Mouse (Mus musculus): ENCODE results near the gene Acoxl. TPM values are rescaled to one million over a fixed set of nuclear protein-coding genes. Genes with fewer than 3 reads are reported as not detected.

Acoxl gene
- polyA plus RNA-seq, 1 experiment from 2014 or later, result 0.11 TPM

DNA sequence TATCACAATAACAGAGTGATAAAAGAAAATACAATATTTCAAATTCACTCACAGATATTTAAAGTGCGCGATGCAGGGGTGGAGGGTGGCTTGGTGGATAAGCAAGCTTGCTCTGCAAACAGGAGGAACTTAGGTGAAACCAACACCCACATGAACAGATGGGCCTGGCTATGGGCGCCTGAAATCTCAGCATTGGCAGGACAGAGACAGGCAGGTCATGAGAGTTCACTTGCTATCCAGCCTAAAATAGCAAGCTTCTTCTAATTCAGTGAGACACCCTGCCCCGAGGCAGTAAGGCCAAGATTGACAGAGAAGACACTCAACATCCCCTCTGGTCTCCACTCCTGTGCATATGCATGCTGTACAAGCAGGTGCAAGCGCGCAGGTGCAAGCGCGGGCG lies 263.4 kb downstream of the Acoxl start:
- Histone ChIP-seq H3K9ac (ENCODE audit: low read depth, low read length) (no peak overlapping the region), H3K4me1 (ENCODE audit: control insufficient read depth, insufficient read depth, low read length) (0 out of 2 replicates have a peak, but pooled peaks cover 6% of the 10 kb centered on the region), H3K27ac (ENCODE audit: low read depth, low read length) (no peak overlapping the region), H3K27me3 (ENCODE audit: control insufficient read depth, insufficient read depth, low read length) (no peaks in the 10 kb centered on the region; the same call in 1 of the 2 replicates), H3K4me2 (no peak overlapping the region), H3K9me3 (replicated peaks; ENCODE audit: control insufficient read depth, low read length) (no peaks in the 10 kb centered on the region), H3K36me3 (ENCODE audit: control insufficient read depth, insufficient read depth, low read length) (no peaks in the 10 kb centered on the region), H3K4me3 (ENCODE audit: low read depth, low read length) (no peak overlapping the region)
- ATAC-seq (replicated peaks; ENCODE audit: insufficient number of reproducible peaks, low FRiP score, low TSS enrichment), result no peak
- 81% methylated on average over 9 of the region's 9 CpGs for WGBS (ENCODE audit: insufficient replicate concordance)

- 38% methylated on average over 5 of the region's 5 CpGs for WGBS (ENCODE audit: insufficient replicate concordance)
- Histone ChIP-seq H3K27me3 (ENCODE audit: control insufficient read depth, insufficient read depth, low read length) (no peaks in the 10 kb centered on the region; the same call in 1 of the 2 replicates), H3K4me2 (no peak overlapping the region), H3K27ac (ENCODE audit: low read depth, low read length) (no peak overlapping the region), H3K36me3 (ENCODE audit: control insufficient read depth, insufficient read depth, low read length) (no peaks in the 10 kb centered on the region), H3K4me3 (ENCODE audit: low read depth, low read length) (no peak overlapping the region), H3K9me3 (replicated peaks; ENCODE audit: control insufficient read depth, low read length) (no peaks in the 10 kb centered on the region), H3K4me1 (ENCODE audit: control insufficient read depth, insufficient read depth, low read length) (0 out of 2 replicates have a peak, but pooled peaks cover 6% of the 10 kb centered on the region), H3K9ac (ENCODE audit: low read depth, low read length) (no peak overlapping the region)
- no peak for ATAC-seq (replicated peaks; ENCODE audit: insufficient number of reproducible peaks, low FRiP score, low TSS enrichment)
Measured at GRCm38 (mm10) chr2:128104815-128105214, 266.1 kb downstream of the Acoxl start.

DNA sequence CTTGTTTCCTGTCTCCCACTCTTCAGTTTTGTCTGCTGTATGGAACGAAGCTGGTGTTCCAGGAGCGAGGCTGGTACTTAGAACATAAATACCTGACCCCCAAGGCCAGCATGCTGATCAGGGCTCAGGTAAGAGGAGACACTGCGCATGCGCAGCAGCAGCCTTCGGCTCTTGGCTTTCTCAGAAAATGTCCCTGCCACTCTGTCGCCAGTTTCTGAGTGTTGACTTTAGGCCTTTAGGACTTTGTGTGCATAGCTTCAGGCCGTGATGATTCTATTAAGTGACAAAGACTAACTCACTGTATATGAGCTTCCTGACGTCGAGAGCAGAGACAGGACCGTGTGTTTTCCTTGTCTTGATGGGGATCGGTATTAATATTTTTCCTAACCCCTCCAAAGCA lies 267.0 kb downstream of the Acoxl start:
- no peaks in the 10 kb centered on the region; the same call in 1 of the 2 replicates for H3K27me3 ChIP-seq (ENCODE audit: control insufficient read depth, insufficient read depth, low read length)
- 0 out of 2 replicates have a peak, but pooled peaks cover 6% of the 10 kb centered on the region for H3K4me1 ChIP-seq (ENCODE audit: control insufficient read depth, insufficient read depth, low read length)
- no peak overlapping the region for H3K4me2 ChIP-seq
- no peak overlapping the region for H3K9ac ChIP-seq (ENCODE audit: low read depth, low read length)
- no peak overlapping the region for H3K4me3 ChIP-seq (ENCODE audit: low read depth, low read length)
- no peak overlapping the region for H3K27ac ChIP-seq (ENCODE audit: low read depth, low read length)
- no peaks in the 10 kb centered on the region for H3K9me3 ChIP-seq (replicated peaks; ENCODE audit: control insufficient read depth, low read length)
- ATAC-seq (replicated peaks; ENCODE audit: insufficient number of reproducible peaks, low FRiP score, low TSS enrichment), result no peak
- H3K36me3 ChIP-seq (ENCODE audit: control insufficient read depth, insufficient read depth, low read length), result no peaks in the 10 kb centered on the region
- 72% methylated on average over 11 of the region's 11 CpGs for WGBS (ENCODE audit: insufficient replicate concordance)

GRCm38 (mm10) chr2:128111537-128111936 lies 272.9 kb downstream of the Acoxl start:
- 74% methylated on average over 9 of the region's 9 CpGs for WGBS (ENCODE audit: insufficient replicate concordance)
- Histone ChIP-seq H3K9me3 (replicated peaks; ENCODE audit: control insufficient read depth, low read length) (no peaks in the 10 kb centered on the region), H3K27ac (ENCODE audit: low read depth, low read length) (no peak overlapping the region), H3K9ac (ENCODE audit: low read depth, low read length) (no peak overlapping the region), H3K27me3 (ENCODE audit: control insufficient read depth, insufficient read depth, low read length) (no peaks in the 10 kb centered on the region), H3K4me1 (ENCODE audit: control insufficient read depth, insufficient read depth, low read length) (no peaks in the 10 kb centered on the region), H3K4me3 (ENCODE audit: low read depth, low read length) (no peak overlapping the region), H3K36me3 (ENCODE audit: control insufficient read depth, insufficient read depth, low read length) (no peaks in the 10 kb centered on the region), H3K4me2 (no peak overlapping the region)
- no peak for ATAC-seq (replicated peaks; ENCODE audit: insufficient number of reproducible peaks, low FRiP score, low TSS enrichment)

- Histone ChIP-seq H3K4me2 (no peak overlapping the region), H3K4me3 (ENCODE audit: low read depth, low read length) (no peak overlapping the region), H3K4me1 (ENCODE audit: control insufficient read depth, insufficient read depth, low read length) (no peaks in the 10 kb centered on the region), H3K9me3 (replicated peaks; ENCODE audit: control insufficient read depth, low read length) (no peaks in the 10 kb centered on the region), H3K36me3 (ENCODE audit: control insufficient read depth, insufficient read depth, low read length) (no peaks in the 10 kb centered on the region), H3K27me3 (ENCODE audit: control insufficient read depth, insufficient read depth, low read length) (no peaks in the 10 kb centered on the region), H3K9ac (ENCODE audit: low read depth, low read length) (no peak overlapping the region), H3K27ac (ENCODE audit: low read depth, low read length) (no peak overlapping the region)
- WGBS (ENCODE audit: insufficient replicate concordance), result 71% methylated on average over 3 of the region's 3 CpGs
- ATAC-seq (replicated peaks; ENCODE audit: insufficient number of reproducible peaks, low FRiP score, low TSS enrichment), result no peak
Measured at GRCm38 (mm10) chr2:128114621-128115020, 275.9 kb downstream of the Acoxl start.

DNA sequence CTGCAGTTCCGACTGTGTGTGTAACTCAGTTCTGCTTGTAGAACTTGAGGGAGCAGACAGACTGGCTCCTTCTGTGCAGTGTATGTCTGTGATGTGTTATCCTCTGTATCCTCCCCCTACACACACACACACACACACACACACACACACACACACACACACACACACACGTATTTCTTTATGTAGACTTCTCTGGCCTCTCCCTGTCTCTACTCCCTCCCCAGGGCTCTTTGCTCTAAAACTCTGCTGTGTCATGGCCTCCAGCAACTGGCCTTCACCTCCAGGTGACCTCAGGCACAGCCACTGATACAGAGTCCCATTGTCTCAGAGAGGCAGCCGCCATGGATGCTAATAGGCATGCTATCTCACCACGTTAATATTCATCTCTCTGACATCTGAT lies 276.9 kb downstream of the Acoxl start:
- no peaks in the 10 kb centered on the region for H3K36me3 ChIP-seq (ENCODE audit: control insufficient read depth, insufficient read depth, low read length)
- no peak overlapping the region for H3K4me3 ChIP-seq (ENCODE audit: low read depth, low read length)
- WGBS (ENCODE audit: insufficient replicate concordance), result 34% methylated on average over 4 of the region's 4 CpGs
- H3K9ac ChIP-seq (ENCODE audit: low read depth, low read length), result no peak overlapping the region
- H3K4me1 ChIP-seq (ENCODE audit: control insufficient read depth, insufficient read depth, low read length), result no peaks in the 10 kb centered on the region
- ATAC-seq (replicated peaks; ENCODE audit: insufficient number of reproducible peaks, low FRiP score, low TSS enrichment), result no peak
- H3K27ac ChIP-seq (ENCODE audit: low read depth, low read length), result no peak overlapping the region
- no peaks in the 10 kb centered on the region for H3K9me3 ChIP-seq (replicated peaks; ENCODE audit: control insufficient read depth, low read length)
- H3K4me2 ChIP-seq, result no peak overlapping the region
- H3K27me3 ChIP-seq (ENCODE audit: control insufficient read depth, insufficient read depth, low read length), result no peaks in the 10 kb centered on the region

DNA sequence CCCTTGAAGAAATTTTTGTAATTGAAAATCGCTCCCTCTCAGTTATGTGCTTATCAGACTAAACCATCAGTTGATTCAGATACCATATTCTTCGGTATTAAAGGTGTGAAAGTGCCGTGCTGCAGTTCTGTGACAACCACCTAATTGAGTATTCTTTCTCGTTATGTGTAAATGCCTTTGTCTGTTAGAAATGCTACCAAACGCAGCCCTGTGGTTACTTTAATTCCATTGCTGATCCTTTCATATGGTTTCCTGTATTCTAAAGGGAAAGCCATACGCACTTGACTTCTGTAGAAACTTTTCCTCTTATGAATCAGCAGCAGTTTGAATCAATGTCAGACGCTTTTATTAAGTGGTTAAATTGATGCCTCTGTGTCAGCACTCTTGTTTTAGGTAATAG lies 278.9 kb downstream of the Acoxl start:
- no peak for ATAC-seq (replicated peaks; ENCODE audit: insufficient number of reproducible peaks, low FRiP score, low TSS enrichment)
- WGBS (ENCODE audit: insufficient replicate concordance), result 78% methylated on average over 7 of the region's 7 CpGs

DNA sequence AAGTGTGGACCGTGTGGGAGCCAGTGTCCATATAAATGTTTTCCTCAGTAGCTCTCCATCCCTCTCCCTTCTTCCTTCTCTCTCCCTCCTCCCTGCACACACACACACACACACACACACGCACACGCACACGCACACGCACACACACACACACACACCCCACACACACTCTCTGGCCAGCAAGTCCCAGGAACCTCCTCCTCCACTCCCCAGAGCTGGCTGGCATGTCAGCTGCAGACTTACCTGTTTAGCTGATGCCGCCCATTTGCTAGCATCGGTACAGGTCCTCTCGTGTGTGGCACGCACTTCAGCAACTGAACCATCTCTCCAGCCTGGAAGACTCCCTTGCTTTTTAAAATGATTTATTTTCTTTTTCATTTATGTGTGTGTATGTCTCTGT lies 280.3 kb downstream of the Acoxl start:
- H3K9ac ChIP-seq (ENCODE audit: low read depth, low read length), result no peak overlapping the region
- no peak overlapping the region for H3K27ac ChIP-seq (ENCODE audit: low read depth, low read length)
- no peak overlapping the region for H3K4me2 ChIP-seq
- peaks cover 13% of the 10 kb centered on the region for H3K27me3 ChIP-seq (ENCODE audit: control insufficient read depth, insufficient read depth, low read length)
- no peaks in the 10 kb centered on the region for H3K9me3 ChIP-seq (replicated peaks; ENCODE audit: control insufficient read depth, low read length)
- ATAC-seq (replicated peaks; ENCODE audit: insufficient number of reproducible peaks, low FRiP score, low TSS enrichment), result no peak
- H3K36me3 ChIP-seq (ENCODE audit: control insufficient read depth, insufficient read depth, low read length), result no peaks in the 10 kb centered on the region
- H3K4me1 ChIP-seq (ENCODE audit: control insufficient read depth, insufficient read depth, low read length), result peaks cover 10% of the 10 kb centered on the region
- no peak overlapping the region for H3K4me3 ChIP-seq (ENCODE audit: low read depth, low read length)
- 90% methylated on average over 9 of the region's 9 CpGs for WGBS (ENCODE audit: insufficient replicate concordance)

More for the DNA sequence above, 278.9 kb downstream of the Acoxl start:
- H3K9me3 ChIP-seq (replicated peaks; ENCODE audit: control insufficient read depth, low read length), result no peaks in the 10 kb centered on the region
- no peaks in the 10 kb centered on the region for H3K36me3 ChIP-seq (ENCODE audit: control insufficient read depth, insufficient read depth, low read length)
- H3K4me3 ChIP-seq (ENCODE audit: low read depth, low read length), result no peak overlapping the region
- no peak overlapping the region for H3K4me2 ChIP-seq
- H3K27me3 ChIP-seq (ENCODE audit: control insufficient read depth, insufficient read depth, low read length), result peaks cover 4% of the 10 kb centered on the region
- peaks cover 3% of the 10 kb centered on the region; the same call in 1 of the 2 replicates for H3K4me1 ChIP-seq (ENCODE audit: control insufficient read depth, insufficient read depth, low read length)
- no peak overlapping the region for H3K27ac ChIP-seq (ENCODE audit: low read depth, low read length)
- H3K9ac ChIP-seq (ENCODE audit: low read depth, low read length), result no peak overlapping the region

- Histone ChIP-seq H3K27ac (ENCODE audit: low read depth, low read length) (no peak overlapping the region), H3K9ac (ENCODE audit: low read depth, low read length) (no peak overlapping the region)
- under 1% methylated on average over 9 of the region's 9 CpGs for WGBS (ENCODE audit: insufficient replicate concordance)
Measured at GRCm38 (mm10) chr2:128122491-128122890, 283.8 kb downstream of the Acoxl start.

More at GRCm38 (mm10) chr2:128122491-128122890, 283.8 kb downstream of the Acoxl start:
- Histone ChIP-seq H3K4me2 (peak overlapping the region; percentile 99), H3K27me3 (ENCODE audit: control insufficient read depth, insufficient read depth, low read length) (peaks cover 21% of the 10 kb centered on the region), H3K36me3 (ENCODE audit: control insufficient read depth, insufficient read depth, low read length) (no peaks in the 10 kb centered on the region), H3K4me3 (ENCODE audit: low read depth, low read length) (peak overlapping the region; percentile 57), H3K9me3 (replicated peaks; ENCODE audit: control insufficient read depth, low read length) (no peaks in the 10 kb centered on the region), H3K4me1 (ENCODE audit: control insufficient read depth, insufficient read depth, low read length) (peaks cover 16% of the 10 kb centered on the region)
- no peak for ATAC-seq (replicated peaks; ENCODE audit: insufficient number of reproducible peaks, low FRiP score, low TSS enrichment)

Data from heart, embryonic 11.5 days (tissue).